Mouse (Mus musculus) kidney, adult 2 months (tissue): ENCODE data around the gene Nsg2. TPM values are rescaled to one million over a fixed set of nuclear protein-coding genes. Genes with fewer than 3 reads are reported as not detected.

Experiments
- DNase-seq: peaks from one replicate; pipeline ENCODE4 v3.0.0; 2021
- H3K27ac ChIP-seq: fragments of 200-500 bp; 2 replicates; pipeline ENCODE4 v1.5.1; 2012; ENCODE audit warnings: low read depth, low read length, control low read depth, inconsistent platforms; ENCODE audit not compliant: insufficient read depth
- H3K27me3 ChIP-seq: fragments of 200-500 bp; replicated peaks from 2 replicates; pipeline ENCODE4 v1.6.1; 2012; ENCODE audit warnings: mild to moderate bottlenecking, moderate library complexity, low read length, inconsistent platforms; ENCODE audit not compliant: control insufficient read depth, insufficient read depth
- H3K36me3 ChIP-seq: fragments of 200-500 bp; 2 replicates; pipeline ENCODE4 v1.6.1; 2012; ENCODE audit warnings: mild to moderate bottlenecking, moderate library complexity, low read length, inconsistent platforms; ENCODE audit not compliant: control insufficient read depth, insufficient read depth
- H3K4me1 ChIP-seq: fragments of 200-500 bp; 2 replicates; pipeline ENCODE4 v1.6.1; 2011; ENCODE audit warnings: low read length; ENCODE audit not compliant: control insufficient read depth, insufficient read depth
- H3K4me3 ChIP-seq: fragments of 200-500 bp; 2 replicates; pipeline ENCODE4 v1.5.1; 2011; ENCODE audit warnings: mild to moderate bottlenecking, low read depth, low read length, control low read depth; ENCODE audit not compliant: insufficient read depth
- CTCF ChIP-seq: fragments of 200-500 bp; conservative IDR thresholded peaks from 2 replicates; pipeline ENCODE4 v1.5.1; 2011; ENCODE audit warnings: low read depth, mild to moderate bottlenecking, control low read depth, low read length, moderate library complexity, mixed read lengths; ENCODE audit not compliant: insufficient read depth, insufficient read length
- POLR2A ChIP-seq: fragments of 200-500 bp; IDR thresholded peaks from one replicate; pipeline ENCODE4 v1.6.1; 2011; ENCODE audit warnings: low read depth, low read length, control low read depth
- WGBS: fragments of 180-500 bp; shearing (Covaris S2); methylation state at CpG from one replicate; pipeline ENCODE4 v1.1.7; 2018; 5-methylcytosine and 5-hydroxymethylcytosine counted together
- polyA plus RNA-seq: library from polyadenylated mRNA; depleted of rRNA; stranded (reverse); fragments of >200 nt; gene quantifications from 2 replicates; pipeline ENCODE4 v1.2.3, GENCODE M21; 2012

Nsg2 gene
- polyA plus RNA-seq, 1 experiment: 4.0 TPM

GRCm38 (mm10) chr11:32029356-32029755 lies 29.1 kb downstream of the Nsg2 start:
- H3K27me3 ChIP-seq: no peaks in the 10 kb centered on the region
- H3K4me1 ChIP-seq: no peaks in the 10 kb centered on the region
- H3K27ac ChIP-seq: no peak overlapping the region
- no peak for DNase-seq
- WGBS: 87% methylated on average over 5 of the region's 5 CpGs
- H3K4me3 ChIP-seq: no peak overlapping the region
- no peak for TF ChIP-seq CTCF
- TF ChIP-seq POLR2A: no peak
- H3K36me3 ChIP-seq: no peaks in the 10 kb centered on the region

GRCm38 (mm10) chr11:32031396-32031795 lies 31.1 kb downstream of the Nsg2 start:
- Histone ChIP-seq H3K4me1 (no peaks in the 10 kb centered on the region), H3K27me3 (no peaks in the 10 kb centered on the region), H3K36me3 (no peaks in the 10 kb centered on the region), H3K27ac (no peak overlapping the region), H3K4me3 (no peak overlapping the region)
- no peak for DNase-seq
- WGBS: 62% methylated on average over 4 of the region's 4 CpGs
- TF ChIP-seq CTCF (no peak), POLR2A (no peak)

- WGBS: 85% methylated on average over 9 of the region's 9 CpGs
- Histone ChIP-seq H3K36me3 (no peaks in the 10 kb centered on the region), H3K27ac (no peak overlapping the region), H3K4me3 (no peak overlapping the region), H3K4me1 (no peaks in the 10 kb centered on the region), H3K27me3 (no peaks in the 10 kb centered on the region)
- no peak for TF ChIP-seq CTCF
- TF ChIP-seq POLR2A: no peak
- DNase-seq: no peak
These were observed 31.8 kb downstream of the Nsg2 start for GRCm38 (mm10) chr11:32032053-32032452.

GRCm38 (mm10) chr11:32035831-32036230 lies 35.6 kb downstream of the Nsg2 start:
- Histone ChIP-seq H3K27me3 (no peaks in the 10 kb centered on the region), H3K4me3 (no peak overlapping the region), H3K4me1 (no peaks in the 10 kb centered on the region), H3K36me3 (no peaks in the 10 kb centered on the region), H3K27ac (no peak overlapping the region)
- WGBS: 84% methylated on average over 5 of the region's 5 CpGs
- no peak for DNase-seq
- no peak for TF ChIP-seq CTCF
- TF ChIP-seq POLR2A: no peak

- TF ChIP-seq POLR2A (no peak), CTCF (no peak)
- WGBS: 59% methylated on average over 4 of the region's 4 CpGs
- H3K4me3 ChIP-seq: no peak overlapping the region
- H3K4me1 ChIP-seq: no peaks in the 10 kb centered on the region
- H3K36me3 ChIP-seq: no peaks in the 10 kb centered on the region
- no peaks in the 10 kb centered on the region for H3K27me3 ChIP-seq
- no peak for DNase-seq
- H3K27ac ChIP-seq: no peak overlapping the region
These were observed 39.4 kb downstream of the Nsg2 start for GRCm38 (mm10) chr11:32039656-32040055.

- no peak for TF ChIP-seq CTCF
- no peak for TF ChIP-seq POLR2A
- 89% methylated on average over 11 of the region's 11 CpGs for WGBS
These were observed 57.1 kb downstream of the Nsg2 start for GRCm38 (mm10) chr11:32057389-32057788.

GRCm38 (mm10) chr11:32057861-32058260 lies 57.6 kb downstream of the Nsg2 start:
- no peaks in the 10 kb centered on the region for H3K36me3 ChIP-seq
- TF ChIP-seq POLR2A (no peak), CTCF (no peak)
- WGBS: 92% methylated on average over 13 of the region's 13 CpGs
- H3K4me3 ChIP-seq: no peak overlapping the region
- no peak overlapping the region for H3K27ac ChIP-seq
- DNase-seq: no peak
- no peaks in the 10 kb centered on the region for H3K27me3 ChIP-seq
- no peaks in the 10 kb centered on the region for H3K4me1 ChIP-seq

More at GRCm38 (mm10) chr11:32057389-32057788, 57.1 kb downstream of the Nsg2 start:
- no peaks in the 10 kb centered on the region for H3K36me3 ChIP-seq
- H3K27ac ChIP-seq: no peak overlapping the region
- no peaks in the 10 kb centered on the region for H3K27me3 ChIP-seq
- H3K4me3 ChIP-seq: no peak overlapping the region
- no peak for DNase-seq
- no peaks in the 10 kb centered on the region for H3K4me1 ChIP-seq
